Mouse (Mus musculus) adrenal gland, postnatal 4 days (tissue): ENCODE data around the gene Rictor. TPM values are rescaled to one million over a fixed set of nuclear protein-coding genes. Genes with fewer than 3 reads are reported as not detected.

ENCODE experiments used
- total RNA-seq, 2 experiments: library from RNA; stranded (reverse); gene quantifications; 2 replicates each; pipeline ENCODE4 v1.2.3; 2021

The Rictor gene
- total RNA-seq, 2 experiments from 2014 or later, result 34.3 to 36.0 TPM

Other genes starting within 250 kb of the Rictor start
- 10 to 100 TPM; 27.7 to 28.9 TPM for gene Fyb, start 185.5 kb upstream of the Rictor start, total RNA-seq
- gene Osmr, start 166.6 kb downstream of the Rictor start, total RNA-seq, result 1 to 10 TPM; 6.1 to 6.3 TPM